ENCODE assay signal across 8 mouse cellular contexts in genomic region chr7:80687721-80688555, GRCm38 (mm10). TPM values are rescaled to one million over a fixed set of nuclear protein-coding genes. Genes with fewer than 3 reads are reported as not detected.
DNase-seq lines count a peak whose midpoint lies in the region; ATAC-seq and TF ChIP-seq lines count a peak whose summit lies in the region.

No protein-coding gene starts in this region.

- peak overlapping the region; percentile 97 for H3K27ac ChIP-seq in gastrocnemius, adult 2 months
- peak overlapping the region; percentile 97 for H3K27ac ChIP-seq in hindbrain, embryonic 16.5 days (ENCODE audit: low read depth, low read length)

- WGBS in hindbrain, embryonic 16.5 days, result under 1% methylated on average over 45 of the region's 69 CpGs

- DNase-seq in R1 (ENCODE audit: low read depth, low spot score), result peak; percentile 68
- DNase-seq in gastrocnemius, adult 2 months, result peak; percentile 80
- DNase-seq in left cerebral cortex, adult 11 months (ENCODE audit: low spot score), result peak; percentile 19
- DNase-seq in lung, postnatal 25 days (ENCODE audit: low spot score), result peak; percentile 35
- DNase-seq in retina, adult 2 months (ENCODE audit: low read depth, low spot score), result peak; percentile 42
- peak; percentile 61 for DNase-seq in thymus, postnatal 14 days

- H3K9me3 ChIP-seq in hindbrain, embryonic 16.5 days (ENCODE audit: control insufficient read depth, low read length), result no peaks in the 10 kb centered on the region

- H3K9ac ChIP-seq in hindbrain, embryonic 16.5 days (ENCODE audit: low read depth, low read length), result peak overlapping the region; percentile 95

- H3K36me3 ChIP-seq in hindbrain, embryonic 16.5 days (ENCODE audit: control insufficient read depth, insufficient read depth, low read length), result no peaks in the 10 kb centered on the region

- intact Hi-C loops in gastrocnemius, adult 2 months (cut with DNase I), result loop anchor here (5.0 to 10.0 kb wide), 3 partner anchors 51 to 303 kb away; partner anchors contain the start of gene Fes

- peaks cover 8% of the 10 kb centered on the region for H3K4me1 ChIP-seq in hindbrain, embryonic 16.5 days (ENCODE audit: control insufficient read depth, insufficient read depth, low read depth, low read length)

- peak; percentile 19; the same call in 1 of the 2 replicates for TF ChIP-seq CTCF in gastrocnemius, adult 2 months (IDR thresholded peaks at IDR 0.05)

- peak overlapping the region; percentile 74 for H3K4me2 ChIP-seq in hindbrain, embryonic 16.5 days (ENCODE audit: low read length)

- no peaks in the 10 kb centered on the region for H3K27me3 ChIP-seq in hindbrain, embryonic 16.5 days (replicated peaks; ENCODE audit: control insufficient read depth, insufficient read depth, low read length)

- peak; percentile 57 for ATAC-seq in common myeloid progenitor, adult 5-6 weeks (replicated peaks; ENCODE audit: low read depth, poor library complexity, severe bottlenecking)
- ATAC-seq in hindbrain, embryonic 16.5 days, result peak; percentile 52

- H3K4me3 ChIP-seq in gastrocnemius, adult 2 months, result peak overlapping the region; percentile 79
- H3K4me3 ChIP-seq in hindbrain, embryonic 16.5 days (ENCODE audit: low read length), result peak overlapping the region; percentile 82

RNA-seq across cellular contexts. Expression of gene Crtc3, which starts 0.7 kb away (rescaled TPM):
- total RNA-seq in common myeloid progenitor, adult 5-6 weeks (2017), result 8.4 and 15.8 TPM in 2 replicates
- 10 to 100 TPM; 12.0 to 13.1 TPM for total RNA-seq in gastrocnemius, adult 2 months (2021)
- 14.2 and 16.1 TPM in 2 replicates for polyA plus RNA-seq in hindbrain, embryonic 16.5 days (2015; fragmentation: Nextera tagmentation; extraction: Ambion mirVana)

Comparison
In these comparisons a context has a peak if more than half of its experiments do, and no peak if none do; other contexts are left out.
1. Peak in every context shown above with its lines: DNase-seq, ATAC-seq, H3K4me3 ChIP-seq and H3K27ac ChIP-seq.
2. DNase-seq: peak in every context shown above with its lines; median percentile 80 in gastrocnemius, adult 2 months; 68 in R1; 61 in thymus, postnatal 14 days; 42 in retina, adult 2 months; 35 in lung, postnatal 25 days; 19 in left cerebral cortex, adult 11 months.